ENCODE assay signal across 24 mouse cellular contexts in the genomic region with DNA sequence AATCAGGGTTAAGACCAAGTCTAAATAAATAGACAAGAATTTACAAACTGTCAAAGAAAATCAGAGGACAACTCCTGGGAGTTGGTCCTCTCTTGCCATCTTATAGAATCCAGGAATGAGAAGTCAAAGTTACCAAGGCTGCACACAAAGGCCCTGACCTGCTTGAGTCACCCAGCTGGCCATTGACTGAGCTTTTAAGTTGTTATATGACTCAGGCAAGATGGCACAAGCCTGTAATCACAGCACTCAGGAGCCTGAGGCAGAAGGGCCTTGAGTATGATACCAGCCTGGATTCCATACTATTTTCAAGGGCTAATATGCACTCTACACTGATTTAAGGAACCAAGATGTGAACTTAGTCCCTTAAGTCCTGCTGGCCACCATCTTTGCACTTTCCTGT. TPM values are rescaled to one million over a fixed set of nuclear protein-coding genes. Genes with fewer than 3 reads are reported as not detected.
A peak's percentile ranks its signal among the peaks of the same experiment; 100 is the strongest.
DNase-seq lines count a peak whose midpoint lies in the region.
"Had no signal": no experiment of that assay in that cellular context is flagged by ENCODE, and none has a peak within 500 bp of the region (broad histone marks: within the 10 kb centered on the region; RNA-seq: fewer than 3 reads in every experiment).

No protein-coding gene starts in this region.

- peak; percentile 61 to 78 for DNase-seq in adrenal gland, adult (ENCODE audit: inconsistent age in 2 of 2, low spot score in 1 of 2)
- DNase-seq in adrenal gland, adult 18-20 months (ENCODE audit: low spot score in 2 of 2) = no peak
- DNase-seq in adrenal gland, adult 2 months = peak; percentile 67
- DNase-seq in adrenal gland, postnatal 14 days = no peak
- DNase-seq in adrenal gland, postnatal 36 days = peak; percentile 42 to 56
- no peak for DNase-seq in adrenal gland, adult 8-10 months
- DNase-seq in 3T3-L1 (ENCODE audit: low read depth, low spot score) = peak; percentile 58
- DNase-seq in cerebellum, postnatal 25 days = no peak
- DNase-seq: adrenal gland, postnatal 10 days; adrenal gland, postnatal 25 days; B cell, adult 2 months; cerebellum, adult 11 months; cerebellum, adult 11-12 months; cerebellum, adult 18-20 months; cerebellum, adult 2 months; cerebellum, adult 8-10 months; cerebellum, adult 9-10 months; cerebellum, adult 9-11 months; cerebellum, postnatal 10 days; cerebellum, postnatal 14 days had no signal

RNA-seq across cellular contexts. Expression of gene Ints3, which starts 9.9 kb away (rescaled TPM):
- 10 to 100 TPM; 71.1 to 98.9 TPM for total RNA-seq in adrenal gland, adult 18-20 months (2021)
- total RNA-seq in adrenal gland, adult 2 months (2021) = 10 to 100 TPM; 81.0 to 90.6 TPM
- polyA plus RNA-seq in adrenal gland, adult 2 months (2012; rRNA removed) = 32.2 and 40.2 TPM in 2 replicates
- total RNA-seq in adrenal gland, postnatal 14 days (2021) = 59.5 and 62.4 TPM in 2 replicates
- 10 to 100 TPM; 79.4 to 89.6 TPM for total RNA-seq in adrenal gland, postnatal 36 days (2021)
- total RNA-seq in adrenal gland, adult 8-10 months (2022) = 100 to 1,000 TPM; 107 to 119 (median 110) TPM

RNA-seq across cellular contexts. Expression of gene Slc27a3, which starts 33.8 kb away (rescaled TPM):
- total RNA-seq in adrenal gland, adult 18-20 months (2021) = 100 to 1,000 TPM; 102 to 110 TPM
- total RNA-seq in adrenal gland, adult 2 months (2021) = 100 to 1,000 TPM in 1 of 2 experiments, 10 to 100 TPM in 1; 66.9 to 196 TPM
- 384 and 508 TPM in 2 replicates for polyA plus RNA-seq in adrenal gland, adult 2 months (2012; rRNA removed)
- total RNA-seq in adrenal gland, postnatal 14 days (2021) = 73.1 and 86.4 TPM in 2 replicates
- 100 to 1,000 TPM; 132 to 156 TPM for total RNA-seq in adrenal gland, postnatal 36 days (2021)
- total RNA-seq in adrenal gland, adult 8-10 months (2022) = 100 to 1,000 TPM; 132 to 297 (median 196) TPM

RNA-seq across cellular contexts. Expression of gene Npr1, which starts 42.1 kb away (rescaled TPM):
- 100 to 1,000 TPM; 241 to 269 TPM for total RNA-seq in adrenal gland, adult 18-20 months (2021)
- 100 to 1,000 TPM; 193 to 290 TPM for total RNA-seq in adrenal gland, adult 2 months (2021)
- polyA plus RNA-seq in adrenal gland, adult 2 months (2012; rRNA removed) = 367 and 435 TPM in 2 replicates
- 120 and 132 TPM in 2 replicates for total RNA-seq in adrenal gland, postnatal 14 days (2021)
- total RNA-seq in adrenal gland, postnatal 36 days (2021) = 100 to 1,000 TPM; 203 to 287 TPM
- total RNA-seq in adrenal gland, adult 8-10 months (2022) = 100 to 1,000 TPM; 316 to 460 (median 368) TPM
- total RNA-seq: G1E, MEL had no signal
- polyA plus RNA-seq: activated CD4-positive, CD25-positive, alpha-beta regulatory T cell, adult 4 months; CD4-positive, CD25-positive, alpha-beta regulatory T cell, adult 4 months; G1E had no signal

RNA-seq across cellular contexts. Expression of gene Ilf2, which starts 52.4 kb away (rescaled TPM):
- 10 to 100 TPM; 49.3 to 53.1 TPM for total RNA-seq in adrenal gland, adult 18-20 months (2021)
- total RNA-seq in adrenal gland, adult 2 months (2021) = 10 to 100 TPM; 52.3 to 54.4 TPM
- 8.6 and 10.2 TPM in 2 replicates for polyA plus RNA-seq in adrenal gland, adult 2 months (2012; rRNA removed)
- 54.7 and 66.2 TPM in 2 replicates for total RNA-seq in adrenal gland, postnatal 14 days (2021)
- 10 to 100 TPM; 56.9 to 63.7 TPM for total RNA-seq in adrenal gland, postnatal 36 days (2021)
- 10 to 100 TPM; 58.9 to 75.2 (median 67.3) TPM for total RNA-seq in adrenal gland, adult 8-10 months (2022)

Comparison
In these comparisons a context has a peak if more than half of its experiments do, and no peak if none do; other contexts are left out.
1. DNase-seq: peak in adrenal gland, adult (2 of 2), adrenal gland, adult 2 months (single experiment), adrenal gland, postnatal 36 days (2 of 2) and 3T3-L1 (single experiment); none in adrenal gland, adult 18-20 months (0 of 2), adrenal gland, postnatal 14 days (single experiment), adrenal gland, adult 8-10 months (single experiment) and cerebellum, postnatal 25 days (0 of 2).